Mouse (Mus musculus) adrenal gland, postnatal 10 days (tissue): ENCODE results near the gene Eif4ebp2. TPM values are rescaled to one million over a fixed set of nuclear protein-coding genes. Genes with fewer than 3 reads are reported as not detected.

Experiments
- DNase-seq: peaks from one replicate; pipeline ENCODE4 v3.0.0; 2021; ENCODE audit warnings: mixed read lengths
- long read RNA-seq, 2 experiments: library from polyadenylated mRNA; stranded (forward); transcript quantifications; one replicate each; pipeline ENCODE4 v2.0.0; 2021
- total RNA-seq, 2 experiments: library from RNA; stranded (reverse); gene quantifications; 2 replicates each; pipeline ENCODE4 v1.2.3; 2021

Eif4ebp2 gene
- 100 to 1,000 TPM; 116 to 127 TPM for total RNA-seq
- long read RNA-seq, experiment 1, full-length matches to known transcripts, result 4 of 40 reads
- long read RNA-seq, experiment 1, partial matches to known transcripts, result 0 of 40 reads
- long read RNA-seq, experiment 1, other reads (novel, unspliced or antisense), result 36 of 40 reads
- long read RNA-seq, experiment 2, full-length matches to known transcripts, result 3 of 38 reads
- long read RNA-seq, experiment 2, partial matches to known transcripts, result 0 of 38 reads
- long read RNA-seq, experiment 2, other reads (novel, unspliced or antisense), result 35 of 38 reads

DNA sequence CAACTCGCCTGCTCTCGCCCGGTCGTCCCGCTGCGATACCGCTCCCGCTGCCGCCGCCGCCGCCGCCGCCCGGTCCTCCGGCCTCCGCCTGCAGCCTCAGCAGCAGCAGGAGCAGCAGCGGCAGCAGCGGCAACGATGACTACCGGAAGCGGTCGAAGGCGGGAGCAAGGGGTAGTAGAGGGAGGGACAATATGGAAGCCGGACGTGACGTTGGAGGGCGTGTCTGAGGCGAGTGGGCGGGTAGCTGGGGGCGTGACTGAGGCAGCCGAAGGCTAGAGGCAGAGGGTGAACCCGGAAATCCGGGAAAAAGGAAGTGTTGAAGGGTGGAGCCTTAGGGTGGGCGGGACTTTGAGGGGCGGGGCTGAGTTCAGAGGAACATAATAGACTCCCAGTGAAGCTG is at the start of gene Eif4ebp2:
TSS of gene Eif4ebp2 (minus strand) at position 17 of the 400 bp plus-strand sequence.
- DNase-seq, result peak; percentile 100

DNA sequence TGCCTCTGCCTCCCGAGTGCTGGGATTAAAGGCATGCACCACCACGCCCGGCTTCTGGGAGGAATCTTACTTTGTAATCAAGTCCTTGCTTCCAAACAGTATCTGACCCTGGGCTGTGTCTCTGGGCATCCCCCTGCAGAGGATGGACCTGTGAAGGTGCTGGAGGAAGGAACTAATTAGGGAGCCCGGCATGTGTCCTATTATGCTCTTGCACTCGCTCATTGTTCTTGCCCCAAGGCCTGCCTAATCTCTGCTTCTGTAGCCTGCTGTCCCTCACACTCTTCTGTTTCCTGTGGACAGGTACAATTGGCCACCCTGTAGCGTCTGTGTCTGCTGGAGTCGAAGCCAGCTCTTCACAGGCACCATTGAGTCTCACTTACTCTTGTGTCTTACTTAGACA is 48.3 kb upstream of the Eif4ebp2 start:
- DNase-seq, result no peak

DNA sequence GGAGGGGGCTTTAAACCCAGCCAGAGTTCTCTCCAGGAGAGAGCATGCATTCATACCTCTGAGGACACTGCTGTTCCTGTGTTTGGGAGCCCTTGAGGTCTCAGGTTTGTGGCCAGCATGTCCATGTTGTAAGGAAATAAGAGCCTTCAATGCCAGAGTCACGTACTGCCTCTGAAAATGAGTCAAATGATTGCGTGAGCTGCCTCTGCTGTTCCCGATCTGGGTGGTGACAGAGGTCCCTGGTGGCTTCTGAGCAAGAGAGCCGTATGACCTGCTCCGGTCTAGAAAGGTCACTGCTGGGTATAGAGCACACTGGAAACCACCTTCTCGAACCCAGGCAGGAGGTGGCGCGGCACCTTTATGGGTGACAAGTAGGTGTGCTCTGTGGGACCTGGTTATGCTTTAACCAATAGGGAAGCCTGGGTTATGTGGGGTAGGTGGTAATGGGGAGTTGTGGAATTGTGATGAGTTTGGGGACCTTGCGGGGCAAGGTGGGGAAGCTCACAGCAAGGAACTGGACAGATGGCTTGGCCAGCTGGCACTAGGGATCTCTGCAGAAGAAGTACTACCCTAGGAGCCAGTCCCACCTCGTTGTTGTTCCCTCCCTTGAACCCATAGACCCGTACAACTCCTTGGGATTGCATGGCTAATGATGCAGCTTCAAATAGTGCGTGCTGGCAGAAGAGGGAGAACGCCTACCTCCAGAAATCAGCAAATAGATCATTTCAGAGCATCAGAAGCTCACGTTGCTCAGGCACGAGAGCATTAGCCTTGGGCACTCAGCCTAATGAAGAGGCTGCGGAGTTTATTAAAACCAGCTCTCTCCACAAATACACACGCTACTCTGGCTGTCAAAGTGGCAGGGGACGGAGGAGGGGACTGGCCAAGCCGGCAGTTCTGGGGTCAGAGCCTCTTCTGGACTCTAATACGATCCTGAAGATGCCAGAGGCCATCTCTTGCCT is 47.3 kb upstream of the Eif4ebp2 start:
- DNase-seq, result peak; percentile 44

DNA sequence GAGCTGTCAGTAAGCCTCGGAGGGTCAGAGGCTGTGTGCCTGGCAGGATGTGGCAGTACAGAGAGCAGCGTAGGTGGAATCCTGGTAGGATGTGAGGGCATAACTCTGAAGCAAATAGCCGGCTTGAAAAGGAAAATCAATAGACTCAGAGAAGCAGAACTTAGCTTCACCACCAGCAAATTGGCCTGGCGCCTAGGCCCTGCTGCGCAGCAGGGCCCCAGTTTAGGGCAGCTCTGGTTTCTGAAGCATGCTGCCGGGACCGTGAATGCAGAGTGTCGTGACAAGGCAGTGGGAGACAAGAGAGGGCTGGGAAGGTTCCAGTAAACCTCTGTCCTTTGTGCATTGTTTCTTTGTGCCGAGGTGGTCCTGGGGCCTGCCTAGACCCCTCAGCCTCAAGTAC is 43.8 kb upstream of the Eif4ebp2 start:
- no peak for DNase-seq

DNA sequence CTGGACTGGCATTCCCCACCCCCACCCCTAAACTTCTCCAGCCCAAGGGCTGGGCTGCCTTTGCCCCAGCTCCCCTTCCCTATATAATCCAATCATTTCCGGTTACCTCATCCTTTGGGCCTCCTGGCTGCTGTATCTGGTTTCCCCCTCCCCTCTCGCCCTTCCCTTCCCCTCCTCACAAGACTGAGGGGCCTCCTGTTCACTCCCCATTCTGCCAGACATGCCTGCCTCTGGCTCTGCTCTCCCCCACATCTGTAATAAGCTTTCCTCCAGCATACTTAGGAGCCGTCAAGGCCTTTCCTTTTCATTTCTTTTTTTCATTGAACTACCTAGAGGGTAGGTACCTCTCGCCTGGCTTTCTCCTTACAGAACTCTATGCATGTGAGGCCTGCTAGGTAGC is 43.0 kb upstream of the Eif4ebp2 start:
- no peak for DNase-seq

DNA sequence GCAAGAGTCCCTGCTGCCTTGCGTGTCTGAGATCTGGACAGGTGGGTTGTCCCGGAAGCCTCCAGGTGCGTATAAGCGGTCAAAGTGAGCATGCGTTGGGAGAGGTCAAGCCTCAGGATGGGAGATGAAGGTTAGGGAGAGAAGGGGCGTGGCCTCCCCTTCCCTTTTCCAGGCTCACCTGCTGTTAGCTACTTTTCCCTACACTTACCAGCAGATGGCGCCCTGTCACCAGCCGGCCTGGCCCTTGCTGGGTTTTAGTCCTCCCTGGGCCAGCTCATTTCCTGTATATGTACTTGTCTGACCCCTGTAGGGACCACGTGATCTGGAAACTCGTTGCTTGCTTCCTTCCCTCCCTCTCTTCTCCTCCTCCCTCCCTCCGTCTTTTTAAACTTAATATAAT is 39.6 kb upstream of the Eif4ebp2 start:
- DNase-seq, result peak; percentile 90

DNA sequence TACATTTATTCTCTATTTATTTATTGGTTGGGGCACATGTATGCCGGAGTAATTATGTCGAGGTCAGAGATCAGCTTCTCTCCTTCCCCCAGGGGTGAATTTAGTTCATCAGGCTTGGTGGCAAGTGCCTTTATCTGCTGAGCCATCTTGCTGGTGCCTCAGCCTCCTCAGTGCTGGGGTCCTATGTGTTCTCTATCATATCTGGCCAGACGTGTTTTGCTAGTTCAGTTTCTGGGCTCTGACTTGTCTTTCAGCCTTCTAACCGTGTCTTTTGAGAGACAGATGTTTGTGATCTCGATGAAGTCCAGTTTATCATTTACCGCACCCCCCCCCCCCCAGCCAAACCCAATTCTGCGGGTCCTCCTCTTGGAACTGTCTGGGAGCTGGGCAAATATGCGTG is 39.1 kb upstream of the Eif4ebp2 start:
- DNase-seq, result no peak

DNA sequence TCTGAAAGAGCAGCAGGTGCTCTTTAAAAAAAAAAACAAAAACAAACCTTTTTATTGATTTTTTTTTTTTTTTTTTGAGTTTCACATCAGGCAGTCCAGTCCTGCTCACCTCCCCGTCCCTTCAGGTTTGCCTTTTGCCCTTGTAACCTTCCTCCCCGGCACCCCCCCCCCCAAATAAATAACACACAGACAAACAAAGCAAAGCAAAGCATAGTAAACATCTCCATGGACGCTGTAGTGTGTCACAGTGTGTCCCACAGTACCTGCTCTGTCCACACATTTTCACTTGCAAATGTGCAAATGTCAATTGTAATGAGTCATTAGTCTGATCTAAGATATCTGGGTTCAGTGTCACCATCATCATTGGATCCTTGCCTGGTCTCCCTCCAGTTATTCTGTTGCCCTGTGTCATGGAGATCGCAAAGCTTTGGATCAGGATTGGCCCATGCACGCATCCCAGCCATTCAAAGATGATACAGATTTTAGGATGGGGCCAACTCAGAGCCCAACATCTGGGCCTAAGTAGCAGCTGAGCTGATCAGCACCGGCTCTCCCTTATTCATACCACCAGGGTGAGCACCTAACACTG is 36.2 kb upstream of the Eif4ebp2 start:
- DNase-seq, result peak; percentile 36

DNA sequence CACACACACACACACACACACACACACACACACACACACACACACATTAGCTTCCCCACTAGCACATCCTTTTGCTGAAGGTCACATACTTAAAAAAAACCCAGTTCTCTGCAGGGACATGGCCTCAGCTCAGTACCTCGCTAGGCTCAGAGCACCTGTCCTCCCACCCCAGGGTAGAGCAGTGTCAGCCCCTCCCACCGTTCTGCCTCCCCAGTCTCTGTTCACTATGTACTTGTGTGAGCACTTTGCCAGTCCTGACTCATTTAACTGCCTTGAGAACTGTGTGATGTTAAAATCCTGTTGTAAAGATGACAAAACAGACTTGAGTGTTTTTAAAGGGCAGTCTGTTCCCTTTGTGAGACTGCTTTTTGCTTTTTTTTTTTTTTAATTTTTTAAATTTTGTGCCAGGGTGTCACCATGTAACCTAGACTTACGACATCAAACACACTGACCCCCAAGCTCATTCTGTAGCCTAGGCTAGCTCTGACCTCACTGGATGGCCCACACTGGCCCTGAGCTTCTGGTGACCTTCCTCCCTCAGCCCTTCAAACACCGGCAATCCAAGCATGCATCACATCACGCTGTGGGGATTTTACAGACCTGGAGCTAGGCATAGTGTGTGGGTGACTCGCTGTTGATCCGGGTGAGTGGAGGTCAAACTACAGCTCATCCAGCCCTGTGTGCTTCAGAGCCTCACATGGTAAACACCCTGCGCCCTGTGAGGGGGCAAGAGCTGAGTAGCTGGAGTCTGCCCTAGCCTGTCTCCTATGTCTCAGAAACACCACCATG is 34.3 kb upstream of the Eif4ebp2 start:
- DNase-seq, result peak; percentile 49

DNA sequence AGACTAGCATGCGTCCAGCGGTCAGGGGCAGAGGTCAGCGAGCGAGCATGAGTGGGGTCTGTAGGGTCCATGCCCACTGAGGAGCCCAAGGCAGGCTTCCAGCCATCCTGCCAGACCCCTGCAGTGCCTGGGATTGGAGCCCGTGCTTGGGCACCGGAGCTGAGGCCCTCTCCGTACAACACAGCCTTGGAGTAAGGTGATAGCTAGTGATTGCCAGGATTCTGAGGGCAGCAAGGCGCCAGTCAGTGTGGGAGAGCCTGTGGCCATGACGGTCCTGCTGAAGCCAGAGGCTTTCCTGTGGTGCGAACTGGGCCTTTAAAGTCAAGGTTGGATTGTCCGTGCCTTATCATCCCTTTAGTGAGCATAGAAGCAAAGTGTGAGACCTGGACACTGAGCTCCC is 32.3 kb upstream of the Eif4ebp2 start:
- peak; percentile 42 for DNase-seq

DNA sequence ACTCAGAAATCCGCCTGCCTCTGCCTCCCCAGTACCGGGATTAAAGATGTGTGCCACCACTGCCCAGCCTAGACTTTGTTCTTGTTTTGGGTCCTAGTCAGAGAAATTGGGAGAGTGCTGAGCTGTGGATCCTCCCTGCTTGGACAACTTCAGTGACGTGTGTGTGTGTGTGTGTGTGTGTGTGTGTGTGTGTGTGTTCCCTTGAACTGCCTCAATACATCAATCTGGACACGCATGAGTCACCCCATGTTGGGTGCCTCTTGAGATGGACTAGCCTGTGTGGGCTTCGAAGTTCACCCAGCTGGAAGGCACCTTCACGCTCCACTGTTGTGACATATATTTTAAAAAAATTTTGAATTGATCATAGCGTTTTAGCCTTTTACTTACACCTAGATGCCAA is 30.3 kb upstream of the Eif4ebp2 start:
- DNase-seq, result peak; percentile 64

DNA sequence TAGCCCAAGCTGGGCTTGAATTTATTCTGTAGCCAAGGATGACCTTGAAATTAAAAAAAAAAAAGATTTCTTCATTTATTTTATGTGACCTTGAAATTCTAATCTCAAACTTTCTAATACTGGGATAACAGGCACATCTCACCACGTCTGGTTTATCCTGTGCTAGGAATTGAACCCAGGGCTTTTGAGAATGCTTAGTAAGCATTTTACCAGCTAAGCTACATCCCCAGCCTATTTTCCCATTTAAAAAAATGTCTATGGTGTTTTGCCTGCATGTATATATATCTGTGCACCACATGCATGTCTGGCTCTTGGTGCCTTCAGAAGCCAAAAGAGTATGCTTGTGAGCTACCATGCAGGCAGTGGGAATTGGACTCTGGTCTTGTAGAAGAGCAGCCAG is 28.0 kb upstream of the Eif4ebp2 start:
- no peak for DNase-seq

DNA sequence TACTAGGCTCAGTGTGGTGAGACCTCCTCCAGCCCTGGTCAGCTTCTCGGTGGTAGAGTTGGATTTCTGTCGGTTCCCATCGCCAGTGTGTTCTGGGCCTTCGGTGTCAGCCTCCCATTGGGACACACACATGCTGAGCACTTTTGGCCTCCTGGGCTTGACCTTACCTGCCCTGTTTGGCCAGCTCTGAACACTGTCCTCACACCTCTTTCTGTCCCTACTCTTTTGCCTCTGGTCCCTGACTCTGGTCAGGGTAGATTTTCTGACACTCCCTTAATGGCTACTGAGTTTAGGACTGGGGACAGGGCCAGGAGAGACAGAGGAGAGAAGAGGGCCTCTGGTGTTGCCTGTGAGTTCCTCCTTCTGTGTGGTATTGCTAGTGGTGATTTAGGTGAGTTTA is 27.5 kb upstream of the Eif4ebp2 start:
- no peak for DNase-seq

DNA sequence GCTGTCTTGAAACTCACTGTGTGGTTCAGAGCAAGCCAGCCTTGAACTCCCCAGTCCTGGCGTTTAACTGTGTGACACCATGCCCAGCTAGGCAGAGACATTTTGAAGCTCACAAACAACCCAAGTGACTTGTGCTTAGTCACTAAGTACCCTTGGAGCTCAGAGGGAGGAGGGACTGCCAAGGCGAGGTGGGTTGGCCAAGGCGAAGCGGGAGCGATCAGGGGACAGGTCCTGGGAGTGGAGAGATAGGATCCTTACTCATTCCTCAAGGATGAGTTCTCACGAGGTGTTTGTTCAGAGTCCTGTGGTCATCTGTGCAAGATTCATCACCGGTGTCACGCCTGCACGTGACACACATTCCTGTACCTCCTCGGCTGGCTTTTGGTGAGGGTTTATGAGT is 27.0 kb upstream of the Eif4ebp2 start:
- DNase-seq, result peak; percentile 57

DNA sequence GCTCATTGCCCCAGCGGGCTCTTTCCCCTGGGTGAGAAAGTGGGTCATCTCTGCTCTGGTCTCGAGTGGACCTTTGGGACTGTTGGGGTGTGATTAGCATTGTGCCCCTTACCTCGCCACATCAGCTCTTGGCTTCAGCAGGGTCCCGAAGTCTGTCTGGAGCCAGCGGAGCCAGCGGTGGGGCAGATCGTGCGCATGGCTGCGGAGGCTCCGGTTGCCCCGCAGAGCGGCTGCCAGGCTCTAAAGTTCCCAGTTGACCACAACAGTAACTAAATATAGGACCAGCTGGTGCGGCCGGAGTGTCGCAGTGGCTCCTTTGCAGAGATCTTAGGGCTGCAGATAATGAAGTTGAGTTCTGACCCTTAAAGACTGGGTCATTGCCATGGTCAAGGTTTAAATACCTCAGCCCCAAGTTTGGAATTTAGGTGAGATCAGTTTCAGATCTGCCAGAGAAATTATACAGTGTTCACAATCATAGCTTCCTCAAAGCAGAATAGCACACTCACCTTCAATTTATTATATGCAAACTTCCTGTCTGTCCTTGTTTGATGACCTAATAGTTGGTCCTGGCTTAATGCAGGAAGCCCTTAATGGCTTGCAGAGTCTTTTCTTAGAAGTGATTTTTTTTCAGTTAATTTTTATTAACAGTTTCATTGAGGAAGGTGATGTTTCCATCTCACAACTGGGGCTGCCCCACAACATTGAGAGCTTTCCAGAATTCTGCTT is 24.1 kb upstream of the Eif4ebp2 start:
- DNase-seq, result no peak

DNA sequence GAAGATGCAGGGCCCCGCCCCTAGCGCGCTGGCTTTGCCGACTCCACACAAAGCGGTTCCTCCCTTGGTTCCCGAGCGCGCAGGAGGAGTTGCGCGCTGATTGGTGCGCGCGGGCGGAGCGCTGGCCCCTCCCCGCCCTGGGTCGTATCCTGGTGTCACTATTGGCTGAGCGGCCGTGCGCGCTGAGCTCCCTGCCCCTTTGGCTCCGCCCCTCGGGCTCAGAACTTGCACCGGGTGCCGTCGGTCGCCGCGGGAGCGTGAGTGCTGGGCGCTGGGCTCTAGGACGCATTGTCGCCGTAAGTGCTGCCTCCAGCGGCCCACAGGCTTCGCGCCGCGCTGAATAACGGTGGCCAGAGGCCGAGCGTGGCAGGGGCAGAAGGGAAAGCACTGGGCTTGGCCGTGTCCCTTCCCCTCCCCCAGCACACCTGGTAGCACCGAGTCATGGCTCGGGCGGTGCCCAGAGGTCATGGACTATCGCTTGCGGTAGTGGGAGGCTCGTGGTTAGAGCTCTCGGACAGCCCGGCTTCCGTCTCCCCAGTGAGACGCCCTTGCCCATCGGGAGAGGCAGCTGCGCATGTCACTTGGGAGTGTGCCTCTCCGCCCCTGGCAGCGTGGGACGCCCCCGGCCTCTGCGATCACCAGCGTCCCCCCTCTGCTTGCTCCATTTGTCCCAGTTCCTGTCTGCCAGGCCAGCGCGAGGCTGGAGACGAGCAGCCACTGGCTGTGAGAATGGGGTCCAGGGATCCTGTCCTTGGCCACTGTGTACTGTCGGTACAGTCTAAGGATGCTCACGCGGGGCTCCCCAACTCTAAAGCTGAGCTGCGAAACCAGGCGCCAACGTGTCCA is 23.4 kb upstream of the Eif4ebp2 start, which contains the start of gene Lrrc20:
TSS of gene Lrrc20 (plus strand) at position 208 of the 846 bp plus-strand sequence.
- peak; percentile 95 for DNase-seq

DNA sequence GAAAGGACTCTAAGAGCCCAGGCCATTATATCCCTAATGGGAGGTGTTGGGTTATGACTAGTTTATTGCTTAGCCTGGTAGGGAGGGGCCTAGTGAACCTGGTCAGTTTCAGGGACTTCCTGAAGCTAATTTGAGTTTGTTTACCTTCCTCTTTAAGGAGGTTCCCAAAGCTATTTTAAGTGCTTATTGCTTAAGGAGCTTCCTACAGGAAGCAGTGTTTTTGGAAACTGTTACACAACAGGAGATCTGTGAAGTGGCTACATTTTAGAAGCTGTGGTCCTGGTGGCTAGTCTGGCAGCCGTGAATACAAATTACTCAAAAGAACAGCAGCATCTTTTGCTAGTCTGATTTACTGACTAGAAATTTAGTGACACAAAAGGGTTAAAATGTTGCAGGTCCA is 21.9 kb upstream of the Eif4ebp2 start:
- DNase-seq, result no peak

DNA sequence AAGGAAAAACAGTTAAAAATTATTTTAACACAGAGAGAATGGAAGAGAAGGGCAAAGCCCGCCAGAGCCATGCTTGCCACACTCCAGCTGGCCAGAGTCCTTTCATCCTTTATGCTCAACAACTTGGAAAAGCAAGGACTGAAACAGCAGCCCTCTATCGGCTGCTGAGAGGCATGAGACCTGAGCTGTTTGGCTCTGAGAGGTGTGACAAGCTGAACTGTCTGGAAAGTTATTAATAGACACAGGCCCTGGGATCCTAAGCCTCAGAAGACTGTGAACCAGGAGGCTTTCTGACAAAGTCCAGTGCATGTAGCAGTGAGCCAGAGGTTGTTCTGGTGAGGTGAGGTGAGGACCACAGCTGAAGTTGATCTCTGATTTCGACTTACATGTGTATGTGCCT is 21.2 kb upstream of the Eif4ebp2 start:
- no peak for DNase-seq

DNA sequence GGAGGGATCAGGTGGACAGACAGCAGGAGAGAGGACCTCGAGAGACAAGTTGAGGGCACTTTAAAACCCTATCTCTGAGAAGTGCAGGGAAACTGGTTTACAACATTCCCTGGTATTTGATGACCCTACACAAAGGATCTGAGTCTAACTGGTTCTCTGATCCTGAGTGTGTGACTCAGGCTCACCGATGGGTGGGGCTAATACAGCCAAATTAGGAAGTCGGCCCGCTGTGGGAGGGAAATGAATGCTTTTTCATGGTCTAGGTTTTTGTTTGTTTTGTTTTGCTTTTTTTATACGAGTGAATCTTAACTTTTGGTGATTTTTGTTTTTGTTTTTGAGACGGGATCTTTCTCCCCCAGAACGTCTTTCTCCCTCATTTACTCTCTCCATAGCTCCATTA is 16.4 kb upstream of the Eif4ebp2 start:
- DNase-seq, result no peak

DNA sequence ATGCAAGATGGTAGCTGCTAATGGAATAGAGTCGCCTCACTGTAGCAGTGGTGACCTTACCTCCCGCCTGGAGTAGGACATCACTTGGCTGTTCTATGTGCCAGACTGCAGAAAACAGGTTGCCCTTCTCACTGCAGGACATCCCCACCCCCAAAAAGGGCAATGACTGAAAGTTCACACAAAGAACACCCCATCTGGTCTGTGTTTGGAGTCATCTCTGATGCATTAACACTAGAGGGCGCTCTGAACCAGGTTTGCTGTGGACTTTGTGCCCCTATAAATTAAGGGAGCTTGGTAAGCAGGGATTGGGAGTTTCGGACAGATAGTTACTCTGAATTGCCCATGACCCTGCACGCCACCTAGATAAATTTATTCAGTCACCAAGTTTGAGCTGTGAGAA is 14.4 kb upstream of the Eif4ebp2 start:
- DNase-seq, result peak; percentile 52

DNA sequence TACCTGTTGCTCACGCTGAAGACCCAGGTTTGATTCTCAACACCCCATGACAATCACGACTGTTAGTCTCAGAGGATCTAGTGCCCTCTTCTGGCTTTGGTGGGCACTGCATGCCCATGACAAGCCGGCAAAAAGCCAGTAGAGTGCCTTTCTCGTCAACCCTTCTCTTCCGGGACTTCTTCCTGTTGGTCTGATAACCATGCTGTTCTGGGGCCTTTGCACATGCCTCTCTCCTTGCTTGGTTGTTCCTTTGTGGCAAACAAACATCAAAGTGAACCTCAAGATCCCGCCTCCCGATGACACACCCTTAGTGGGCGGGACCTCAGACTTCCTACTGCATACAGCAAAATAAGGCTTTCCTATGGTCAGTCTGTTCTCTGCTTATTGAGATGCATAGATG is 13.8 kb upstream of the Eif4ebp2 start:
- DNase-seq, result no peak
